Mouse (Mus musculus): ENCODE results near the gene Szrd1. TPM values are rescaled to one million over a fixed set of nuclear protein-coding genes. Genes with fewer than 3 reads are reported as not detected.
"Not testable (repeated sequence)": the region's sequence is repeated elsewhere in the genome, so short reads cannot be mapped to it uniquely, and the experiment has no call there.

The Szrd1 gene
- polyA plus RNA-seq, 1 experiment from 2014 or later, result 13.2 TPM

DNA sequence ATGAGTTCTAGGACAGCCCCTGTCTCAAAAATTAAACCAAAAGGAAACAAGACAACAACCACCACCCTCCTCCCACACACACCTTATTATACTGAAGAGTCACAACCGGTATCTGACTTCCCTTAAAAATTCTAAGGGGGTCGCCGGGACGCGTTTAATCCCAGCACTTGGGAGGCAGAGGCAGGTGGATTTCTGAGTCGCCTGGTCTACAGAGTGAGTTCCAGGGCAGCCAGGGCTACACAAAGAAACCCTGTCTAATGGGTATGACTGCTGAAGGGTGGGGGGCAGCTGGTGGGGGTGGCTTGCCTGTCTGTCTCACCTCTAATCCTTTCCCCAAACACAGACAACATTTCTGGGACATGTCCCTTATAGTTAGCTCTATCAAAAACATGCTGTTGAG is 1.4 kb upstream of the Szrd1 start:
- no peak overlapping the region for H3K27ac ChIP-seq (ENCODE audit: low read depth, low read length)
- no peak for ATAC-seq (ENCODE audit: low read depth)
- H3K4me2 ChIP-seq (ENCODE audit: low read depth, low read length), result no peak overlapping the region
- no peaks in the 10 kb centered on the region for H3K9me3 ChIP-seq (ENCODE audit: control insufficient read depth, low read length)
- no peak overlapping the region for H3K9ac ChIP-seq (replicated peaks; ENCODE audit: low read depth, low read length)
- H3K4me3 ChIP-seq (ENCODE audit: low read depth, low read length), result no peak overlapping the region
- peaks cover 16% of the 10 kb centered on the region for H3K4me1 ChIP-seq (ENCODE audit: control insufficient read depth, insufficient read depth, low read length)
- WGBS, result 92% methylated on average over 6 of the region's 6 CpGs
- no peaks in the 10 kb centered on the region; the same call in 1 of the 2 replicates for H3K27me3 ChIP-seq (ENCODE audit: control insufficient read depth, insufficient read depth, low read length)
- no peaks in the 10 kb centered on the region for H3K36me3 ChIP-seq (ENCODE audit: control insufficient read depth, insufficient read depth, low read length)

DNA sequence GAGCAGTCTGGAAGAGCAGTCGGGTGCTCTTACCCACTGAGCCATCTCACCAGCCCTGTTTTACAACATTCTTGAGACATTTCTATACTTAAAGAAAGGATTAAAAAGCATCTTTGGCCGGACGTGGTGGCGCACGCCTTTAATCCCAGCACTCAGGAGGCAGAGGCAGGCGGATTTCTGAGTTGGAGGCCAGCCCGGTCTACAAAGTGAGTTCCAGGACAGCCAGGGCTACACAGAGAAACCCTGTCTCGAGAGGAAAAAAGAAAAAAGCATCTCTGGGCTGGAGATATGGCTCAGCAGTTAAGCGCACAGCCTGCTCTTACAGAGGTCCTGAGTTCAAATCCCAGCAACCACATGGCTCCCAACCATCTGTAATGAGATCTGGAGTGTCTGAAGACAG is 779 bp upstream of the Szrd1 start:
- H3K4me2 ChIP-seq (ENCODE audit: low read depth, low read length); H3K9ac ChIP-seq (replicated peaks; ENCODE audit: low read depth, low read length); H3K9me3 ChIP-seq (ENCODE audit: control insufficient read depth, low read length); H3K36me3 ChIP-seq (ENCODE audit: control insufficient read depth, insufficient read depth, low read length); H3K27me3 ChIP-seq (ENCODE audit: control insufficient read depth, insufficient read depth, low read length); H3K27ac ChIP-seq (ENCODE audit: low read depth, low read length); H3K4me3 ChIP-seq (ENCODE audit: low read depth, low read length); ATAC-seq (ENCODE audit: low read depth): not testable (repeated sequence)
- 90% methylated on average over 9 of the region's 9 CpGs for WGBS
- H3K4me1 ChIP-seq (ENCODE audit: control insufficient read depth, insufficient read depth, low read length), result peaks cover 16% of the 10 kb centered on the region

DNA sequence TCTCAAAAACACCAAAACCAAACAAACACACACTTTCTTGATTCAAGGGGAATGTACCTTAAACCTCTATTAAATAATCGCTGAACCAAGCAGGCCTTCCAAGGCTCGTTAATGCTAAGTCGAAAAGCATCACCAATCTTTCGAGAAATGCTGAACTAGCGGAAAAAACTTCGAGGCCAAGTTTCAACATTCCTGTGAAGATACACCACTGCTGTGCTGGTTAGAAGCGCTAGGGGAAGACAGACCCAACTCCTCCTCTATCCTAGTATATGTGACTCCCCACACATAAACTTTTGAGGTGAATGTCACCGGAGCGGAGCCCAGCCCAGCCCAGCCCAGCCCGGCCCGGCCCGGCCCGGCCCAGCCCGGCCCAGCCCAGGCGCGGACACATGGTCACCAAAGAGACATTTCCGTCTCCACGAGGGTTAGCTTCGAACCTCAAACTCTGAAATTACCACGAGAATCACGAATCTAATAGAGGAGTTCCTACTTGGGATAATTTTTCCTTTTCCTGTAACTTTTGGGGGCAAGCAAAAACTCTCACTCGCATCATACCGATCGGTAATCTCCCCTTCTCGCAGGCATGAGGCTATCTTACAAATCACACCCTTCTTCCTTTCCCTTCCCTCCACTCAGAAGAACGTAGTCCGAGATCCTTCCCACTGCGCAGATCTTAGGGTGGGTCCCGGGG is 1.0 kb downstream of the Szrd1 start:
- H3K36me3 ChIP-seq (ENCODE audit: control insufficient read depth, insufficient read depth, low read length), result no peaks in the 10 kb centered on the region
- H3K4me1 ChIP-seq (ENCODE audit: control insufficient read depth, insufficient read depth, low read length), result peaks cover 24% of the 10 kb centered on the region
- peak overlapping the region; percentile 89 for H3K4me2 ChIP-seq (ENCODE audit: low read depth, low read length)
- H3K9me3 ChIP-seq (ENCODE audit: control insufficient read depth, low read length), result no peaks in the 10 kb centered on the region
- H3K27me3 ChIP-seq (ENCODE audit: control insufficient read depth, insufficient read depth, low read length), result no peaks in the 10 kb centered on the region; the same call in 1 of the 2 replicates
- ATAC-seq (ENCODE audit: low read depth), result no peak
- H3K27ac ChIP-seq (ENCODE audit: low read depth, low read length), result peak overlapping the region; percentile 90
- peak overlapping the region; percentile 84 for H3K4me3 ChIP-seq (ENCODE audit: low read depth, low read length)
- H3K9ac ChIP-seq (replicated peaks; ENCODE audit: low read depth, low read length), result peak overlapping the region; percentile 80
- WGBS, result 5% methylated on average over 29 of the region's 29 CpGs

DNA sequence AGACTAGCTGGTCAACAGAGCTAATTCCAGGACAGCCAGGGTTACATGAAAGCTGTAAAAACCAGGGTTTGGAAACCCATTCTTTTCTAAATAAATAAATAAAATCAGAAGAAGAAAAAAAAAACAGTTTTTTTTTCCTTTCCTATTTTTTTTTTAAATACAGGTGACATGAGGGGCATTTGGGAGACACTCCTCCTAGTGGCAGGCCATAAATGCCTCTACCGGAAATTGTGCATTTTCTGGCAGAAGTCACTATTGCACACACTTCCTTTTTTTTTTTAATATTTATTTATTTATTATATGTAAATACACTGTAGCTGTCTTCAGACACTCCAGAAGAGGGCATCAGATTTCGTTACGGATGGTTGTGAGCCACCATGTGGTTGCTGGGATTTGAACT is 1.8 kb downstream of the Szrd1 start:
- not testable (repeated sequence) for H3K9ac ChIP-seq (replicated peaks; ENCODE audit: low read depth, low read length); H3K36me3 ChIP-seq (ENCODE audit: control insufficient read depth, insufficient read depth, low read length); ATAC-seq (ENCODE audit: low read depth); H3K27ac ChIP-seq (ENCODE audit: low read depth, low read length); H3K27me3 ChIP-seq (ENCODE audit: control insufficient read depth, insufficient read depth, low read length); H3K9me3 ChIP-seq (ENCODE audit: control insufficient read depth, low read length); H3K4me3 ChIP-seq (ENCODE audit: low read depth, low read length)
- Histone ChIP-seq H3K4me1 (ENCODE audit: control insufficient read depth, insufficient read depth, low read length) (peaks cover 24% of the 10 kb centered on the region), H3K4me2 (ENCODE audit: low read depth, low read length) (peak overlapping the region; percentile 89; the same call in 1 of the 2 replicates)
- 69% methylated on average over 2 of the region's 3 CpGs for WGBS

DNA sequence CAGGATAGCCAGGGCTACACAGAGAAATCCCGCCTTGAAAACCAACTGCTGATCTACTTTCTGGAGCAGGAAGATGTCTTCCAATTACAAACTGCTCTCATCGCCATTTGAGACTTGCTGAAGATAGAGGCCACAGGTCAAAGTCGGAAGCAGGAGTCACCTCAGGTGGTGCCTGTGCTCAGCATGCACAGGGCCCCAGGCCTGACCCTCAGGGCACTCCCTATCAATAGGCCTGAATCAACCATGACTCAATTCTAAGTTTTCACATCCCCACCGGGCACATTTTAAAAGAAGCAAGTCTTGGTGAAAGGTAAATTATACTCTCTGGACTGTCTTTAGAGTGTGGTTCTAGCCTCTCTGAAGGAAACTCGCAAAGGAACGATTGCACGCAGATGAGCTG is 3.4 kb downstream of the Szrd1 start:
- no peaks in the 10 kb centered on the region for H3K9me3 ChIP-seq (ENCODE audit: control insufficient read depth, low read length)
- H3K27ac ChIP-seq (ENCODE audit: low read depth, low read length), result no peak overlapping the region
- H3K36me3 ChIP-seq (ENCODE audit: control insufficient read depth, insufficient read depth, low read length), result no peaks in the 10 kb centered on the region
- ATAC-seq (ENCODE audit: low read depth), result no peak
- H3K4me2 ChIP-seq (ENCODE audit: low read depth, low read length), result no peak overlapping the region
- no peaks in the 10 kb centered on the region; the same call in 1 of the 2 replicates for H3K27me3 ChIP-seq (ENCODE audit: control insufficient read depth, insufficient read depth, low read length)
- WGBS, result 65% methylated on average over 7 of the region's 7 CpGs
- no peak overlapping the region for H3K4me3 ChIP-seq (ENCODE audit: low read depth, low read length)
- H3K4me1 ChIP-seq (ENCODE audit: control insufficient read depth, insufficient read depth, low read length), result peaks cover 32% of the 10 kb centered on the region
- no peak overlapping the region for H3K9ac ChIP-seq (replicated peaks; ENCODE audit: low read depth, low read length)

DNA sequence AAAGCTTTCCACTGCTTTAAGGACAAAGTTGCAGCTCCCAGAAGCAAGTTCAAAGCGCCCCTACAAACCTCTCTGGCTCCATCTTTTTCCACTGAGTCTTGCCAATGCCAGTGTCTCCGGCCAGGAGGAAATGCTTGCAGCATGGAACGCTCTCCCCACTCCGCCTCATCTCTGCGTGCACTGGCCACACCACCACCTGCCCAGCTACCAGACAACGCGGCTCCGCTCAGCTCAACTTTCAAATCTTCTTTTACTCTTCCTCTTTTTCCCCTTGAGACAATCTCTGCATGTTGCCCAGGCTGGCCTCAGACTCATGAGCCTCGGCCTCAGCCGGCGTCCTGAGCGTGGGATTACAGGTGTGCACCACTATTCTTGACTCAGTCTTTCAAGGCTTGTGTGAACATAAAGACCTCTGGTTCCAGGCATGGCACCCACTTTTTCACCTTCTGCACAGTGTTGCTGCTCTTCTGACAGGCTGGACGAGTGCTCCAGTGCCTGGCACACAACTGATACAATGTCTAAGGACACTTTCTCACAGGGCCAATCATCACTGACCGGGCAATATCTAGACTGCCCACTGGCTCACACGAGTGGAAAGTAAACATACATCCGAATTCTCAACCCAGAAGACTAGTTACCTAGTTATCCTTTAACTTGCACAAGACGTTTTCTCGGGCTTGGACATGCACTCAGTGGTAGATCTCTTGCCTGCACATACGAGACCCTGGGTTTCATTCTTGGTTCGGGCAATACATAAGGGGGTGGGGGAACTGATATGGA is 4.6 kb downstream of the Szrd1 start:
- no peak overlapping the region for H3K9ac ChIP-seq (replicated peaks; ENCODE audit: low read depth, low read length)
- ATAC-seq (ENCODE audit: low read depth), result no peak
- H3K27me3 ChIP-seq (ENCODE audit: control insufficient read depth, insufficient read depth, low read length), result no peaks in the 10 kb centered on the region; the same call in 1 of the 2 replicates
- no peak overlapping the region for H3K4me2 ChIP-seq (ENCODE audit: low read depth, low read length)
- no peaks in the 10 kb centered on the region for H3K9me3 ChIP-seq (ENCODE audit: control insufficient read depth, low read length)
- 75% methylated on average over 20 of the region's 20 CpGs for WGBS
- H3K36me3 ChIP-seq (ENCODE audit: control insufficient read depth, insufficient read depth, low read length), result no peaks in the 10 kb centered on the region
- peak overlapping the region; percentile 34; the same call in 1 of the 2 replicates for H3K27ac ChIP-seq (ENCODE audit: low read depth, low read length)
- H3K4me3 ChIP-seq (ENCODE audit: low read depth, low read length), result no peak overlapping the region
- H3K4me1 ChIP-seq (ENCODE audit: control insufficient read depth, insufficient read depth, low read length), result peaks cover 33% of the 10 kb centered on the region

DNA sequence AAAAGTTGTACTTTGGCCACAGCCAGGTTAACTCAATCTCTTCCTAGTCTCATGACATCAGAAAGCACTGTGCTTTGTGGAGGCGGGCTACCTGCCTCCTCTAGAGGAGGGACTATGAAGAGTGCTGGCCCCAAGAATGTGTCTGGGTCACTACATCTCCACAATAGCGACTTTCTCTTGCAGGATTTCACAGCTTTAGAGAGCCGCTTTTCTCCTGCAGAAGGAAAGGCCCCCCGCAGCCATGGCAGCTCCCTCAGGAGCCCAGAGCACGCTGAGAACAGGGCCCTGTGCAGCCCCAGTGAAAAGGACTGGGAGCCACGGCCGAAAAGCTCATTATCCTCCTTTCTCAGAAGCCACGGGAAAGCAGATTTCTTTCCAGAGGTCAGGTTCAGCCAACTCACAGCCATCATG is 5.5 kb downstream of the Szrd1 start:
- no peak overlapping the region for H3K4me2 ChIP-seq (ENCODE audit: low read depth, low read length)
- no peak for ATAC-seq (ENCODE audit: low read depth)
- H3K9me3 ChIP-seq (ENCODE audit: control insufficient read depth, low read length), result no peaks in the 10 kb centered on the region
- peak overlapping the region; percentile 8; the same call in 1 of the 2 replicates for H3K27ac ChIP-seq (ENCODE audit: low read depth, low read length)
- WGBS, result 9% methylated on average over 8 of the region's 8 CpGs
- no peak overlapping the region for H3K4me3 ChIP-seq (ENCODE audit: low read depth, low read length)
- no peaks in the 10 kb centered on the region for H3K27me3 ChIP-seq (ENCODE audit: control insufficient read depth, insufficient read depth, low read length)
- 0 out of 2 replicates have a peak overlapping the region, but pooled peaks have one; percentile 7 for H3K9ac ChIP-seq (replicated peaks; ENCODE audit: low read depth, low read length)
- no peaks in the 10 kb centered on the region for H3K36me3 ChIP-seq (ENCODE audit: control insufficient read depth, insufficient read depth, low read length)
- H3K4me1 ChIP-seq (ENCODE audit: control insufficient read depth, insufficient read depth, low read length), result peaks cover 33% of the 10 kb centered on the region

DNA sequence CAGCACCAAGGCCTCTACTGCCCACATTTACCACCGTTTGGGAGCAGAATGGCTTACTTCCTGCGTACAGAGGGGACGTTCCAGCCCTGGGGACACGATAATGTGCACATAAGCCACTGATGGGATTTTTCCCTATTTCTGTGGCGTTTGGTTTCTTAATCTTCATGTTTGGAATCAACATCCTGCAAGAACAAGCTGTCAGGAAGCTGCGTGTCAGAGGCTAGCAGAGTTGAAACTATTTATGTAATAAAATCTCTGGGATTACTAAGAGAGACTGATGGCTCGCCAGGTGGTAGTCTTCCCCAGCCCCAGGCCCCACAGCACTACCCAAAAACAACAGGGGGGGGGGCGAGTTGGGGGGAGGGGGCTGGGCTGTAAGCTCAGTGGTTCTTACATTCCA is 6.3 kb downstream of the Szrd1 start:
- Histone ChIP-seq H3K27ac (ENCODE audit: low read depth, low read length) (no peak overlapping the region), H3K9me3 (ENCODE audit: control insufficient read depth, low read length) (no peaks in the 10 kb centered on the region), H3K4me2 (ENCODE audit: low read depth, low read length) (no peak overlapping the region), H3K4me3 (ENCODE audit: low read depth, low read length) (no peak overlapping the region), H3K4me1 (ENCODE audit: control insufficient read depth, insufficient read depth, low read length) (peaks cover 28% of the 10 kb centered on the region), H3K27me3 (ENCODE audit: control insufficient read depth, insufficient read depth, low read length) (no peaks in the 10 kb centered on the region), H3K9ac (replicated peaks; ENCODE audit: low read depth, low read length) (no peak overlapping the region), H3K36me3 (ENCODE audit: control insufficient read depth, insufficient read depth, low read length) (no peaks in the 10 kb centered on the region)
- 76% methylated on average over 7 of the region's 8 CpGs for WGBS
- no peak for ATAC-seq (ENCODE audit: low read depth)

DNA sequence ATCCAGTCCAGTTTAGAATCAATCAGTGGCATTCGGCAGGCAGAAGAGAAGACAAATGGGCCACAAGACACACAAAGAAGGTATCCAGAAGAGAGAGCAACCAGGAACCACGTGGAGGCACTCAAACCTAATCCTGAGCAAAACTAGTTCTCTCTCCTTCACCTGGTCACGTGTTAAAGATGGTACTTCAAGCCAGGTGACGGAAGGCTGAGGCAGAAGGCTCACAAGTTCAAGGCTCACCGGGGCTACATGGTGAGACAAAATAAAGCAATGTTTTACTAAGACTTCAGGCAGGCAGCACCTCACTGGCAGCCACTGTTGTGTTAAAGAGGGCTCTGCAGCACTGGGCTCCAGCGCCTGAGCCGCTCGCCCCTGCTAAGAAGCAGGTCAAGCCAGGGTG is 7.4 kb downstream of the Szrd1 start:
- Histone ChIP-seq H3K9ac (replicated peaks; ENCODE audit: low read depth, low read length) (no peak overlapping the region), H3K36me3 (ENCODE audit: control insufficient read depth, insufficient read depth, low read length) (no peaks in the 10 kb centered on the region), H3K4me3 (ENCODE audit: low read depth, low read length) (no peak overlapping the region), H3K4me2 (ENCODE audit: low read depth, low read length) (no peak overlapping the region), H3K4me1 (ENCODE audit: control insufficient read depth, insufficient read depth, low read length) (peaks cover 25% of the 10 kb centered on the region), H3K27me3 (ENCODE audit: control insufficient read depth, insufficient read depth, low read length) (no peaks in the 10 kb centered on the region), H3K9me3 (ENCODE audit: control insufficient read depth, low read length) (no peaks in the 10 kb centered on the region), H3K27ac (ENCODE audit: low read depth, low read length) (peak overlapping the region; percentile 7)
- 48% methylated on average over 8 of the region's 8 CpGs for WGBS
- ATAC-seq (ENCODE audit: low read depth), result no peak

All from neural tube, embryonic 14.5 days (tissue).